Mouse (Mus musculus) B cell, adult 2 months (primary cell): ENCODE measurements around the gene Otos.
A peak's percentile ranks its signal among the peaks of the same experiment; 100 is the strongest.

Experiments
- DNase-seq, 2 experiments: peaks; one replicate each; pipeline ENCODE4 v3.0.0; 2022

The Otos gene

GRCm38 (mm10) chr1:92646111-92646510 is 2.5 kb downstream of the Otos start:
- DNase-seq: no peak

GRCm38 (mm10) chr1:92644916-92645315 is 3.7 kb downstream of the Otos start:
- DNase-seq: no peak

GRCm38 (mm10) chr1:92643691-92644090 is 5.0 kb downstream of the Otos start:
- DNase-seq: no peak

- peak; percentile 87 to 88 for DNase-seq
Measured at GRCm38 (mm10) chr1:92641514-92642272, 6.9 kb downstream of the Otos start, which contains the start of gene Cops9. Cops9 (minus strand) TSS chr1:92641985.

GRCm38 (mm10) chr1:92640393-92640792 is 8.2 kb downstream of the Otos start:
- DNase-seq: no peak

- DNase-seq: no peak
Measured at GRCm38 (mm10) chr1:92638736-92639135, 9.9 kb downstream of the Otos start.

- DNase-seq: no peak
Measured at GRCm38 (mm10) chr1:92638181-92638580, 10.5 kb downstream of the Otos start.

GRCm38 (mm10) chr1:92637501-92638172 is 11.0 kb downstream of the Otos start:
- no peak for DNase-seq

GRCm38 (mm10) chr1:92636676-92637075 is 12.0 kb downstream of the Otos start:
- DNase-seq: no peak

- DNase-seq: no peak
Measured at GRCm38 (mm10) chr1:92636015-92636414, 12.6 kb downstream of the Otos start.

- DNase-seq: no peak
Measured at GRCm38 (mm10) chr1:92634976-92635599, 13.6 kb downstream of the Otos start.

GRCm38 (mm10) chr1:92634569-92634968 is 14.1 kb downstream of the Otos start:
- no peak for DNase-seq

- DNase-seq: no peak
Measured at GRCm38 (mm10) chr1:92633726-92634125, 14.9 kb downstream of the Otos start.

GRCm38 (mm10) chr1:92632948-92633347 is 15.7 kb downstream of the Otos start:
- DNase-seq: no peak

- DNase-seq: no peak
Measured at GRCm38 (mm10) chr1:92632196-92632595, 16.4 kb downstream of the Otos start.

- no peak for DNase-seq
Measured at GRCm38 (mm10) chr1:92628227-92628626, 20.4 kb downstream of the Otos start.

- DNase-seq: no peak
Measured at GRCm38 (mm10) chr1:92618360-92618759, 30.3 kb downstream of the Otos start.

GRCm38 (mm10) chr1:92617488-92617887 is 31.2 kb downstream of the Otos start, which contains the start of gene Olfr12:
Olfr12 (plus strand) TSS chr1:92617788.
- no peak for DNase-seq

- DNase-seq: no peak
Measured at GRCm38 (mm10) chr1:92616046-92616445, 32.6 kb downstream of the Otos start.

GRCm38 (mm10) chr1:92614516-92614915 is 34.1 kb downstream of the Otos start:
- no peak for DNase-seq

- DNase-seq: no peak
Measured at GRCm38 (mm10) chr1:92613175-92613574, 35.5 kb downstream of the Otos start.

- DNase-seq: peak; percentile 74 to 76
Measured at GRCm38 (mm10) chr1:92611008-92611407, 37.6 kb downstream of the Otos start.

- DNase-seq: no peak
Measured at GRCm38 (mm10) chr1:92607711-92608110, 40.9 kb downstream of the Otos start.

- no peak for DNase-seq
Measured at GRCm38 (mm10) chr1:92605482-92605881, 43.2 kb downstream of the Otos start, which contains the start of gene Olfr1410. Olfr1410 (plus strand) TSS chr1:92605782.
